Mouse (Mus musculus): ENCODE results near the gene Tnfrsf18. TPM values are rescaled to one million over a fixed set of nuclear protein-coding genes. Genes with fewer than 3 reads are reported as not detected.
A peak's percentile ranks its signal among the peaks of the same experiment; 100 is the strongest.

Gene Tnfrsf18
- polyA plus RNA-seq, 1 experiment from 2014 or later = 1.1 TPM

DNA sequence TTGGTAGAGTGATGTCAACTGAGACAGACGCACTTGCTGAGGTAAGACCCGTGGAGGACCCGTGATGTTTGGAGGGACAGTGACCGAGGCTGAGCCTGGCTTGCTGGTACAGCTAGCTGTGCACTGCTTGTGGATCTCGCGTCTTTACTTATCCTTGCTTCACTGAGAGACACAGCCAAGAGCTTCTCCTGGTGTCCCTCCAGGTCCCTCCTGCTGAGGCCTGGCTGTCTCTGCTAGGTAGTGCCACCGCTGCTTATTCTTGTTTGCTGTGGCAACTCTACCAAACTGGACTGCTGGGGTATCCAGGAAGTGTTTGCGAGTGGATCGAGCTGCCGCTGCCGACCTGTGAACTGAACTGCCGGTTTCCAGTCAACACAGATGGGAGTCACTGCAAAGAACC, 6.2 kb upstream of the Tnfrsf18 start:
- H3K27ac ChIP-seq = no peak overlapping the region
- ATAC-seq = no peak
- H3K9ac ChIP-seq = no peak overlapping the region
- H3K27me3 ChIP-seq (replicated peaks) = no peaks in the 10 kb centered on the region
- 88% methylated on average over 12 of the region's 12 CpGs for WGBS
- H3K4me2 ChIP-seq (replicated peaks) = no peak overlapping the region
- H3K4me3 ChIP-seq (replicated peaks) = no peak overlapping the region
- H3K4me1 ChIP-seq (replicated peaks) = no peaks in the 10 kb centered on the region
- no peaks in the 10 kb centered on the region for H3K36me3 ChIP-seq
- no peaks in the 10 kb centered on the region for H3K9me3 ChIP-seq

GRCm38 (mm10) chr4:156021381-156021780, 4.6 kb upstream of the Tnfrsf18 start:
- no peak overlapping the region for H3K4me3 ChIP-seq (replicated peaks)
- no peaks in the 10 kb centered on the region for H3K9me3 ChIP-seq
- 58% methylated on average over 3 of the region's 3 CpGs for WGBS
- 0 out of 2 replicates have a peak, but pooled peaks cover 5% of the 10 kb centered on the region for H3K4me1 ChIP-seq (replicated peaks)
- H3K4me2 ChIP-seq (replicated peaks) = no peak overlapping the region
- no peak overlapping the region for H3K27ac ChIP-seq
- no peak overlapping the region for H3K9ac ChIP-seq
- no peaks in the 10 kb centered on the region for H3K36me3 ChIP-seq
- ATAC-seq = no peak
- H3K27me3 ChIP-seq (replicated peaks) = no peaks in the 10 kb centered on the region

GRCm38 (mm10) chr4:156021942-156022419, 4.0 kb upstream of the Tnfrsf18 start:
- Histone ChIP-seq H3K27me3 (replicated peaks) (no peaks in the 10 kb centered on the region), H3K4me2 (replicated peaks) (no peak overlapping the region), H3K27ac (no peak overlapping the region), H3K4me3 (replicated peaks) (no peak overlapping the region), H3K9me3 (no peaks in the 10 kb centered on the region), H3K4me1 (replicated peaks) (0 out of 2 replicates have a peak, but pooled peaks cover 5% of the 10 kb centered on the region), H3K36me3 (no peaks in the 10 kb centered on the region), H3K9ac (no peak overlapping the region)
- no peak for ATAC-seq
- 54% methylated on average over 9 of the region's 9 CpGs for WGBS

DNA sequence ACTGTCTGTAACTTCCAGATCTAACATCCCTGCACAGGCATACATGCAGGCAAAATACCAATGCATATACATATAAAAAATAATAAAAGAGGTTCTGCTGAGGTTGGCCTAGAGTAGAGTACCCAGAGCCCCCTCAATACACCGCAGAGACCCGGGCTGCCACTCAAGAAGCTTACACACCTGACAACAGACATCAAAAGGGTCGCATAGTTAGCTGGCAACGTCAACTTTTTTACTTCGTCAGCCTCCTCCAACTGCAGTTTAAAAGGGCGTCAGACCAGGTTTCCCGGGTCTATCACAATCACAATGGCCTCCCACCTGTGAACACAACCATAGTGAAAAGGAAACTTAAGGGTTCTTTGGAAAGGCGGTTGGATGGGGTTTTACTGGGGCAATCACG, 2.4 kb upstream of the Tnfrsf18 start:
- H3K4me1 ChIP-seq (replicated peaks) = 0 out of 2 replicates have a peak, but pooled peaks cover 5% of the 10 kb centered on the region
- H3K4me3 ChIP-seq (replicated peaks) = no peak overlapping the region
- 85% methylated on average over 9 of the region's 9 CpGs for WGBS
- ATAC-seq = no peak
- H3K27me3 ChIP-seq (replicated peaks) = no peaks in the 10 kb centered on the region
- no peak overlapping the region for H3K4me2 ChIP-seq (replicated peaks)
- no peak overlapping the region for H3K27ac ChIP-seq
- no peaks in the 10 kb centered on the region for H3K9me3 ChIP-seq
- no peak overlapping the region for H3K9ac ChIP-seq
- 0 out of 2 replicates have a peak, but pooled peaks cover 2% of the 10 kb centered on the region for H3K36me3 ChIP-seq

DNA sequence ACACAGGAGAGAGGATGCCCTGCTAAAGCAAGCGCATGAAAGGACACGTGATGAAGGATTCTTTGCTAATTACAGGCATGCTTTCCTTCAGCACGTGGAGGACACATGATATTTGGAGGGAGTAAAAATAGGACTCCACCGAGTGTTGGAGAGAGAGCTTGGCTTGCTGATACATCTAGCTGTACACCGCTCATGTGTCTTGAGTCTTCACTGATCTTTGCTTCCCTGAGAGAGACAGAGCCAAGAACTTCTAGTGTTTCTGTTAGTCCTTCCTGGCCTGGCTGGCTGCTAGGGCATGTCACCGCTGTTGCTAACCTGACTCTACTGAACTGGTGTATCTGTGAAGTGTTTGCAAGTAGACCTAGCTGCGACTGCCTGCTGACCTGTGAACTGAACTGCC, 1.8 kb upstream of the Tnfrsf18 start:
- 94% methylated on average over 7 of the region's 7 CpGs for WGBS
- H3K36me3 ChIP-seq = 0 out of 2 replicates have a peak, but pooled peaks cover 2% of the 10 kb centered on the region
- 0 out of 2 replicates have a peak, but pooled peaks cover 5% of the 10 kb centered on the region for H3K4me1 ChIP-seq (replicated peaks)
- ATAC-seq = no peak
- no peak overlapping the region for H3K27ac ChIP-seq
- no peak overlapping the region for H3K4me2 ChIP-seq (replicated peaks)
- no peaks in the 10 kb centered on the region for H3K27me3 ChIP-seq (replicated peaks)
- no peak overlapping the region for H3K4me3 ChIP-seq (replicated peaks)
- H3K9ac ChIP-seq = no peak overlapping the region
- no peaks in the 10 kb centered on the region for H3K9me3 ChIP-seq

DNA sequence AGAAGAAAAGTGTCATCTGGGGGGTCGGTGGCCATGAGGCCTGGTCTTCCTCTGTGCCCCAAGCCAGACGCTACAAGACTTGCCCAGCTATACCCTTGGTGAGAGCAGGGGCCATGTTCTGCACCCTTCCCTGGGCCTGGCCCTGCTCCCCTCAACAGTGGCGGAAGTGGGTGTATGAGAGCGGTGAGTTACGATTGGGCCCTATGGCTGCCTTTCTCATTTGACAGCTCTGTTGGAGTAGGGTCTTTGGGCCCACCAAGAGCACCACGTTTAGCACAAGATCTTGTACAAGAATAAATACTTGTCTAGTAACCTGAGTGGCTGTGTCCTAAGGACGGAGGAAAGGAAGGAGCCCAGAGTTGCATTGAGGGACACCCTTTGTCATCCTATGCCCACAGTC, 2.6 kb downstream of the Tnfrsf18 start:
- H3K4me2 ChIP-seq (replicated peaks) = no peak overlapping the region
- H3K27me3 ChIP-seq (replicated peaks) = no peaks in the 10 kb centered on the region
- 0 out of 2 replicates have a peak, but pooled peaks cover 2% of the 10 kb centered on the region for H3K36me3 ChIP-seq
- H3K9me3 ChIP-seq = no peaks in the 10 kb centered on the region
- ATAC-seq = no peak
- WGBS = 89% methylated on average over 7 of the region's 7 CpGs
- H3K4me1 ChIP-seq (replicated peaks) = peaks cover 23% of the 10 kb centered on the region
- H3K27ac ChIP-seq = no peak overlapping the region
- no peak overlapping the region for H3K4me3 ChIP-seq (replicated peaks)
- no peak overlapping the region for H3K9ac ChIP-seq

- peak overlapping the region; percentile 93; the same call in 1 of the 2 replicates for H3K27ac ChIP-seq
- H3K9ac ChIP-seq = peak overlapping the region; percentile 63
- WGBS = 43% methylated on average over 9 of the region's 9 CpGs
- no peaks in the 10 kb centered on the region for H3K9me3 ChIP-seq
- peak overlapping the region; percentile 78 for H3K4me2 ChIP-seq (replicated peaks)
- peaks cover 23% of the 10 kb centered on the region for H3K4me1 ChIP-seq (replicated peaks)
- H3K27me3 ChIP-seq (replicated peaks) = peaks cover 8% of the 10 kb centered on the region
- 0 out of 2 replicates have a peak, but pooled peaks cover 2% of the 10 kb centered on the region for H3K36me3 ChIP-seq
- peak; percentile 4; the same call in 1 of the 2 replicates for ATAC-seq
- peak overlapping the region; percentile 59 for H3K4me3 ChIP-seq (replicated peaks)
Observed at GRCm38 (mm10) chr4:156030651-156031118, 4.7 kb downstream of the Tnfrsf18 start.

DNA sequence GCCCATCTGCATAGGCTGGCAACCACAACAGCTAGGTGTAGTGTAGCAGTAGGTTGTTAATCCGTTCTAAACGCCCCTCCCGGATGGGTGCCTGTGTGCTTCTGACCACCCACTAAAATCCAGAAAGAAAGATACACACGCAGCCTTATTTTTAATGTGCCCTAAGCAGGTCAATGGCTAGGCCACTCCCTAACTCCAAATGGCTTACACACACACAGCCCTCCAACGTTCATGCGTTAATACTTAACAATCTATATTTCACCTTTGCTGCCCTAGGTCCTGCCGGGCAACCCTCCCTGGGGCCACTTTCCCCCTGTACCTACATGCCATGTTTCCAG, 5.3 kb downstream of the Tnfrsf18 start:
- peak; percentile 64 for ATAC-seq
- peak overlapping the region; percentile 78 for H3K4me2 ChIP-seq (replicated peaks)
- 0 out of 2 replicates have a peak, but pooled peaks cover 2% of the 10 kb centered on the region for H3K36me3 ChIP-seq
- 4% methylated on average over 7 of the region's 7 CpGs for WGBS
- H3K4me1 ChIP-seq (replicated peaks) = peaks cover 19% of the 10 kb centered on the region
- peak overlapping the region; percentile 93 for H3K27ac ChIP-seq
- H3K9me3 ChIP-seq = no peaks in the 10 kb centered on the region
- peak overlapping the region; percentile 63 for H3K9ac ChIP-seq
- peak overlapping the region; percentile 59 for H3K4me3 ChIP-seq (replicated peaks)
- H3K27me3 ChIP-seq (replicated peaks) = peaks cover 11% of the 10 kb centered on the region

DNA sequence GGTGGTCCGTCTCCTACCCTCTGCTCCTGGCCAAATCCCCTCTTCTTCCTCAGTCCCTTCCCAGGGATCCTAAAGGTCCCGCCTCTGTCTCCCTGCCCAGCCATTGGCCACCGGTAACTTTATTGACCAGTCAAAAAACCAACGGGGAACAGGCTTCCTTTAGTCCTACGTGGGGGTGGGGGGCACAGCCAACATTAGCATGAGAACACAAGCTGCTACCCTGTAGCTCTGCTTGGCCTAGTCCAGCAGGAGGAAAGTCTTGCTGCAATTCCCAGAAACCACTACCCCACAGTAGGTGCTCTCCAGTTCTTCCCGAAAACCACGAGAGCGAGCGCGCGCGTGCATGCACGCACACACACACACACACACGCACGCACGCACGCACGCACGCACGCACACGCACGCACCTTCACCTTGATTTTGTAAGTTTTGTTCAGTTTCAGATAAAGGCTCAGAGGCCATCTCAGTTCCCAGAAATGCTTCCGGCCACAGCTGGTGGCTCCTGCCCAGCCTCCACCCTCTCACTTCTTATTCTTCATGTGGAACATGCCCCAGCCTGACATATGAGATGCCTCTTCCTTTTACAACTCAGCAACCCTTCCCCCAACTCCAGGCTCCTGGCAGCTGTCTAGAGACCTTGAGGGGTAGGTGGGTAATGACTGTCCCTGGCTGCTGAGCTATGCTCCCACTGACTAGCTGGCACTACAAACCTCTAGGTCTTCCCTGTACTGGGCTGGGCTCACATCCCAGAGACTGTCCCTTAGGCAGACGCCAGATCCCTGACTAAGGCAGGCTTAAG, 5.8 kb downstream of the Tnfrsf18 start:
- peak; percentile 93 for ATAC-seq
- Histone ChIP-seq H3K27ac (peak overlapping the region; percentile 93), H3K4me1 (replicated peaks) (peaks cover 18% of the 10 kb centered on the region), H3K9ac (peak overlapping the region; percentile 63), H3K36me3 (0 out of 2 replicates have a peak, but pooled peaks cover 2% of the 10 kb centered on the region), H3K27me3 (replicated peaks) (peaks cover 12% of the 10 kb centered on the region), H3K4me3 (replicated peaks) (peak overlapping the region; percentile 59), H3K9me3 (no peaks in the 10 kb centered on the region), H3K4me2 (replicated peaks) (peak overlapping the region; percentile 78)
- under 1% methylated on average over 24 of the region's 24 CpGs for WGBS

DNA sequence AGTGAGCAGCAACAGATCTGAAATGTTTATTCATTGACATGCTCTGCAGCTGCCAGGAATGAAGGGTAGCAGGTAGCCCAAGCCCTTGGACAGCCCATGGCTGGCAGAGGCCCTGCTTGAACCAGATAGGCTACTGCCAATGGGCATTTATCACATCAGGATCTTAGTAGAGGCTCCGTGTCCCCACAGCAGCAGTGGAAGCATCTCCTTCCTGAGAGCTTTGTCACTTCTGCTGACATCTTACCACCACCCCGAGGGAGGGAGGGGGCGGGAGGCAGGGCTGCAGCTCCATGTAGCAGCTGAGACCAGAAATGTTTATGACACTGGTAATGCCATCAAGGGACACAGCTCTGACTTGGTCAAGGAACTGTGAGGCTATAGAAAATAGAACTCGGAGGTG, 6.9 kb downstream of the Tnfrsf18 start:
- 0 out of 2 replicates have a peak, but pooled peaks cover under 1% of the 10 kb centered on the region for H3K36me3 ChIP-seq
- peaks cover 18% of the 10 kb centered on the region for H3K4me1 ChIP-seq (replicated peaks)
- no peak overlapping the region; the same call in 1 of the 2 replicates for H3K27ac ChIP-seq
- no peak for ATAC-seq
- WGBS = 81% methylated on average over 4 of the region's 4 CpGs
- H3K9ac ChIP-seq = no peak overlapping the region
- H3K9me3 ChIP-seq = no peaks in the 10 kb centered on the region
- H3K4me2 ChIP-seq (replicated peaks) = no peak overlapping the region
- peaks cover 12% of the 10 kb centered on the region for H3K27me3 ChIP-seq (replicated peaks)
- no peak overlapping the region for H3K4me3 ChIP-seq (replicated peaks)

GRCm38 (mm10) chr4:156033476-156034119, 7.6 kb downstream of the Tnfrsf18 start:
- 49% methylated on average over 6 of the region's 6 CpGs for WGBS
- Histone ChIP-seq H3K4me3 (replicated peaks) (no peak overlapping the region), H3K27ac (no peak overlapping the region), H3K4me1 (replicated peaks) (peaks cover 18% of the 10 kb centered on the region), H3K36me3 (no peaks in the 10 kb centered on the region), H3K9ac (no peak overlapping the region), H3K27me3 (replicated peaks) (peaks cover 12% of the 10 kb centered on the region), H3K9me3 (no peaks in the 10 kb centered on the region), H3K4me2 (replicated peaks) (no peak overlapping the region)
- no peak for ATAC-seq

GRCm38 (mm10) chr4:156034301-156034700, 8.3 kb downstream of the Tnfrsf18 start:
- Histone ChIP-seq H3K9ac (no peak overlapping the region; the same call in 1 of the 2 replicates), H3K27me3 (replicated peaks) (peaks cover 12% of the 10 kb centered on the region), H3K9me3 (no peaks in the 10 kb centered on the region), H3K4me2 (replicated peaks) (no peak overlapping the region), H3K4me3 (replicated peaks) (no peak overlapping the region), H3K27ac (no peak overlapping the region), H3K36me3 (no peaks in the 10 kb centered on the region), H3K4me1 (replicated peaks) (peaks cover 18% of the 10 kb centered on the region)
- WGBS = 67% methylated on average over 4 of the region's 4 CpGs
- no peak for ATAC-seq

All from intestine, embryonic 15.5 days (tissue).